Mouse (Mus musculus) right cerebral cortex, postnatal 25 days (tissue): ENCODE data around the gene Icosl.
"Not testable (repeated sequence)": the region's sequence is repeated elsewhere in the genome, so short reads cannot be mapped to it uniquely, and the experiment has no call there.

ENCODE experiments used
- DNase-seq: peaks from one replicate; pipeline ENCODE4 v3.0.0; 2022

Icosl gene

GRCm38 (mm10) chr10:78119422-78119821 lies 50.3 kb downstream of the Icosl start:
- no peak for DNase-seq

GRCm38 (mm10) chr10:78124137-78124536 lies 55.0 kb downstream of the Icosl start:
- DNase-seq, result not testable (repeated sequence)

GRCm38 (mm10) chr10:78125061-78125460 lies 56.0 kb downstream of the Icosl start:
- DNase-seq, result not testable (repeated sequence)

- DNase-seq, result no peak
Observed at GRCm38 (mm10) chr10:78126311-78126710, 57.2 kb downstream of the Icosl start.

GRCm38 (mm10) chr10:78127046-78127870 lies 58.2 kb downstream of the Icosl start:
- no peak for DNase-seq

- DNase-seq, result no peak
Observed at GRCm38 (mm10) chr10:78127931-78128330, 58.8 kb downstream of the Icosl start.

GRCm38 (mm10) chr10:78128647-78129046 lies 59.5 kb downstream of the Icosl start:
- no peak for DNase-seq

DNA sequence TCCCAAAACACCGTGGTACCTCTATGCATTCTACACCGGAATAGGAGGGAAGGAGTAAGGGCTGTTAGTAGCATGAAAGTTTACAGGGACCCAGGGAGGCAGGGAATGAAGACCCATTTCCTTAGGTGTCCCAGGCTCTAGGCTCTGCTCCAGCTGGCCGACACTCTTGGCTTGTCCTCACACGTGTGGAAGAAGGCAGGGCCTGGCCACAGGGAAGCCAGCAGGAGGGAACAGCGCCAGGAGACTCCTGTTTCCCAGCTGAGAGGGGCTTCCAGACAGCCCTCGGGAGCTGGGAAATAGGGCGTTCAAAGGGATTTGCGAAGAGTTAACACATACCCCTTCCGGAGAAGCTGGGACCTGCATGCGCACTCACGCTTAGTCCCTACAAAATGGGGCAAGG lies 60.3 kb downstream of the Icosl start:
- no peak for DNase-seq

- no peak for DNase-seq
Observed at GRCm38 (mm10) chr10:78129998-78130397, 60.9 kb downstream of the Icosl start.
